Mouse (Mus musculus): ENCODE results near the gene 3110040N11Rik.

The 3110040N11Rik gene

GRCm38 (mm10) chr7:81738720-81739385, 50.4 kb downstream of the 3110040N11Rik start:
- DNase-seq, result no peak

GRCm38 (mm10) chr7:81735300-81736048, 53.8 kb downstream of the 3110040N11Rik start:
- no peak for DNase-seq

DNA sequence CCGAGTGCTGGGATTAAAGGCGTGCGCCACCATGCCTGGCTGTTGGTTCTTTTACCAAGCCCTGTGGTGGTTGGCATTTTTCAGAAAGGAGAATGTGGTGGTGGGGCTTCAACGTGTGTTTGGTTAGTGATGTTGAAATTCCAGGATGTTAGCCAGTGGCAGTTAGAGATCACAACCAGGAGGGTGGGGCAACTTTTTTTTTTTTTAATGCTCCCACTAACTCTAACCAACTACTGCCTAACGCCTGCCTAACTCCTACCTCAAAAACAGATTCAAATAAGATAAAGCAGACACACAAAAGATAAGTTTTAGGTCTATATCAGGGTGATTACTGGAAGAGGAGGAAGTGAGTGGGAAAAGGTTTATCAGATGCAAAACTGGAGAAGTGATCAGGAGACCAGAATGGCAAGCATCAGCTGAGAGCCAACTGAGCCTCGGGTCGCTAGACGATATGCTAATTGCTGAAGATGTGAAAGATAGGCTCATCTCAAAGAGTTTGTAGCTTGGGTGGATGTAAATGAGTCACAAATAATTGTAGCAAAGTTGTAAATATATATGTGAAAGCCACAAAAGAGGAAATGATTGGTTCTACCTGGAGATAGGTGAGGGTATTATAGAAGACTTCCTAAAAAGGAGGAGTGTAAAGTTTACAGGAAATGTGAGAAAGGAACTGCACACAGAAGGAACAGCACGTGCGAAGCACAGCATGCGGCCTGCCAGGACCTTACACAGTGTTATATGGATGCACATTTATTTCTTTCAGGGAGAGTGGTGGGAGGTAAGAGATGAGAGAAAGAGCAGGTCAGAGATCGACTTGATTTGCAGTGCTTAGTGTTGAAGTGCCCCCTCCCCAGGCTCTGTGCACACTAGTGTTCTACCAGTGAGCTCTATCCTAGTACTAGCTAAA, 56.8 kb downstream of the 3110040N11Rik start:
- DNase-seq, result no peak

All from kidney, postnatal 10 days (tissue).